Mouse (Mus musculus): ENCODE data around the gene Klhl22.

The Klhl22 gene

DNA sequence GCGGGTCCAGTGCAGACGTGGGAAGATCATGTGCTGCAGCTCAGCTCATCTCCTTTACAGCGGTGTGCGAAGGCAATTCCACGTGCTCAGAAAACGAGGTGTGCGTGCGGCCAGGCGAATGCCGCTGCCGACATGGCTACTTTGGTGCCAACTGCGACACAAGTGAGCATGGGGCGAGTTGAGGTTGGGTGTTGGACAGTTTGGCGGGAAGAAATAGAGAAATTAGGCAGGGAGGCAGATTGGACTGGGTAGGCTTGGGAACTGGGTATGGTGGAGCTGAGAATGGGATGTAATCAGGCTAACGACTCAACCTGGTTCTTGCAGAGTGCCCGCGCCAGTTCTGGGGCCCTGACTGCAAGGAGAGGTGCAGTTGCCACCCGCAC lies 43.0 kb downstream of the Klhl22 start:
- no peak for DNase-seq (ENCODE audit: low spot score)

DNA sequence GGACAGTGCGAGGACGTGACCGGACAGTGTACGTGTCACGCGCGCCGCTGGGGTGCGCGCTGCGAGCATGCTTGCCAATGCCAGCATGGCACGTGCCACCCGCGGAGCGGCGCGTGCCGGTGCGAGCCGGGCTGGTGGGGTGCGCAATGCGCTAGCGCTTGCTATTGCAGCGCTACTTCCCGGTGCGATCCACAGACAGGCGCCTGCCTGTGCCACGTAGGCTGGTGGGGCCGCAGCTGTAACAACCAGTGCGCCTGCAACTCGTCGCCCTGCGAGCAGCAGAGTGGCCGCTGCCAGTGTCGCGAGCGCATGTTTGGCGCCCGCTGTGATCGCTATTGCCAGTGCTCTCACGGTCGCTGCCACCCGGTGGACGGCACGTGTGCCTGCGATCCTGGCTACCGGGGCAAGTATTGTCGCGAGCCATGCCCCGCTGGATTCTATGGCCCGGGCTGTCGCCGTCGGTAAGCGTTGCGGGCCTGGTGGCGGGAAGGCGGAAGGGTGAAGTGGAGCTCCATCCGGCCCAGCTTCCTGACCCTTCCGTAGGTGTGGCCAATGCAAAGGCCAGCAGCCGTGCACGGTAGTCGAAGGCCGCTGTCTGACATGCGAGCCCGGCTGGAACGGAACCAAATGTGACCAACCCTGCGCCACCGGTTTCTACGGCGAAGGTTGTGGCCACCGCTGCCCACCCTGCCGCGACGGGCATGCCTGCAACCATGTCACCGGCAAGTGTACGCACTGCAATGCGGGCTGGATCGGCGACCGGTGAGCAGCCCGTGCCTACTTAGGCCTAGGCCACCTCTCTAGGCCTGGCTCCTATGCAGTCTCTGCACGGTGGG lies 43.6 kb downstream of the Klhl22 start:
- peak; percentile 28 for DNase-seq (ENCODE audit: low spot score)

DNA sequence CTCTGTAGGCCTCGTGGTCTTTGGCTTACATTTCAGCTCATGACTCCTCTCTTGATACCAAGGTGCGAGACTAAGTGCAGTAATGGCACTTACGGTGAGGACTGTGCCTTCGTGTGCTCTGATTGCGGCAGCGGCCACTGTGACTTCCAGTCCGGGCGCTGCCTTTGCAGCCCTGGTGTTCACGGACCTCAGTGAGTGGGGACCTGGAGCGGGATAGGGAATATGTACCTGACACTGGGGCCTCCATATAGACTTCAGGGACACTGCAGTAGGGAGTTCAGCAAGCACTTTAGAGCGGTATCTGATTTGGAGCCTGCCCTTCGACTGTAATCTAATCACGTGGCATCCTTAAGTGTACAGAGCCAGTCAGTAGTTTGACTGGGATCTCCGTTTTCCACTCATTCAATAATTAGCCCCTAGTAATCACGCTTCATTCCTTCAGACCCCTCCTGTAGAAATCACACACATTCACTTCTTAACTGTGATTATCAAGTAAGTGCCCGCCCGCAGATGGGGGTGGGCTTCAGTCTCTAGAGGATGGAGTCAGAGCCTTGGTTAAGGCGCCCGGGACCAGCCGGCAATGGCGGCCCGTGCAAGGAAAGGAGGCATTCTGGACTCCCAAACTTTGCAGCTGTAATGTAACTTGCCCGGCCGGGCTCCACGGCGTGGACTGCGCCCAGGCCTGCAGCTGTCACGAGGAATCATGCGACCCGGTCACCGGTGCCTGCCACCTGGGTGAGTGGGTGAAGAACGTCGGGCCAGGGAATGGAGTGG lies 44.4 kb downstream of the Klhl22 start:
- no peak for DNase-seq (ENCODE audit: low spot score)

DNA sequence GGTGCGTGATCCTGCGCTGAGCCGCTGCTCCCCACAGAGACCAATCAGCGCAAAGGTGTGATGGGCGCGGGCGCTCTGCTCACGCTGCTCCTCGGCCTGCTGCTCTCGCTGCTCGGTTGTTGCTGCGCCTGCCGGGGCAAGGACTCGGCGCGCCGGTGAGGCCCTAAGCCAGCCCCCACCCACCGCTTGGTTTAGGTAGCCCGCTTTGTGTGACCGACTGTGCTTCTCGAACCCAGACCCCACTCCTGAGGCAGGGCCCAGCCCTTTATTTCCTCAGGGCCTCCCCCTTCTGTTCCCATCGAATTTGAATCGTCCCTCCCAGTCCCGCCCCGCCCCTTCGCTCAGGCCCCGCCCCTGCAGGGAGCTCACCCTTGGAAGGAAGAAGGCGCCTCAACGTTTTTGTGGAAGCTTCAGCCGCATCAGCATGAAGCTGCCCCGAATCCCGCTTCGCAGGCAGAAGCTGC lies 45.1 kb downstream of the Klhl22 start:
- no peak for DNase-seq (ENCODE audit: low spot score)

DNA sequence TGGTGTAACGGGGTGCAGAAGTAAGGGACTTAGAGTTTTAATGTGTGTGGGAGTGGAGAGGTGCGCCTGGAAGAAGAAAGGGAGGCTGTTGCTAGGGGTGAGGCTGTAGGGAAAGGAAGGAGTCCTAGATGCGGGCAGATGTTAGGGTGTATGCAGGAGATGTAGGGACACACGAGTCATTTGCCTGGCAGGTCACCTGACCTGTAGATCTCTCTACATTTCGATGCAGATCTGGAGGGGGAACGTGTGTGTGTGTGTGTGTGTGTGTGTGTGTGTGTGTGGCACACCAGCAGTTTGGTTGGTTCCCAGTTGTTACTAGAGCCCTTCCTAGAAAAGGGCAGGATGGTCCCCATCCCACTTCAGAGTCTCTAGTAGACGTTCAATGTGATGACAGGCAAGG lies 45.6 kb downstream of the Klhl22 start:
- DNase-seq (ENCODE audit: low spot score), result no peak

DNA sequence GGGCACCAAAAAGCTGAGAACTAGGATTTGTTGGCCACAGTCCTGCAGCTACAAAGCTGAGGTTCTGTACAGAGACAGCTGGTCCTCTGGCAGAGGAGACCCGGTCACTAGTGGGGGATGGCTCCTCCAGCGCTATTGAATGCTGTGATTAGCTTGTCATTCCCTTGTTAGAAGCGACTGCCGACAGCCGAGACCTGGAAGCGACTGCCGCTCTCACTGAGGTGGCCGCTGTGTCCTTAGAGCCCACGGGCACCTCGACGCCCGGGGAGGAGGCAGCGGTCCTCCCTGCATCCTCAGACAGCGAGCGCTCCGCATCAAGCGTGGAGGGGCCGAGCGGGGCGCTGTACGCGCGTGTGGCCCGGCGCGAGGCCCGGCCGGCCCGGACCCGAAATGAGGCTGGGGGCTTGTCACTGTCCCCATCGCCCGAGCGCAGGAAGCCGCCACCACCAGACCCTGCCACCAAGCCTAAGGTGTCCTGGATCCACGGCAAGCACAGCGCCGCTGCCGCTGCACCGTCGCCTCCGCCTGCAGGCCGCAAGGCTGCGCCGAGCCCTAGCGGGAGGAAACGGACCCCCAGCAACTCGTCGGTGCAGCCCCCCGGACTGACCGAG lies 47.3 kb downstream of the Klhl22 start:
- DNase-seq (ENCODE audit: low spot score), result peak; percentile 29

DNA sequence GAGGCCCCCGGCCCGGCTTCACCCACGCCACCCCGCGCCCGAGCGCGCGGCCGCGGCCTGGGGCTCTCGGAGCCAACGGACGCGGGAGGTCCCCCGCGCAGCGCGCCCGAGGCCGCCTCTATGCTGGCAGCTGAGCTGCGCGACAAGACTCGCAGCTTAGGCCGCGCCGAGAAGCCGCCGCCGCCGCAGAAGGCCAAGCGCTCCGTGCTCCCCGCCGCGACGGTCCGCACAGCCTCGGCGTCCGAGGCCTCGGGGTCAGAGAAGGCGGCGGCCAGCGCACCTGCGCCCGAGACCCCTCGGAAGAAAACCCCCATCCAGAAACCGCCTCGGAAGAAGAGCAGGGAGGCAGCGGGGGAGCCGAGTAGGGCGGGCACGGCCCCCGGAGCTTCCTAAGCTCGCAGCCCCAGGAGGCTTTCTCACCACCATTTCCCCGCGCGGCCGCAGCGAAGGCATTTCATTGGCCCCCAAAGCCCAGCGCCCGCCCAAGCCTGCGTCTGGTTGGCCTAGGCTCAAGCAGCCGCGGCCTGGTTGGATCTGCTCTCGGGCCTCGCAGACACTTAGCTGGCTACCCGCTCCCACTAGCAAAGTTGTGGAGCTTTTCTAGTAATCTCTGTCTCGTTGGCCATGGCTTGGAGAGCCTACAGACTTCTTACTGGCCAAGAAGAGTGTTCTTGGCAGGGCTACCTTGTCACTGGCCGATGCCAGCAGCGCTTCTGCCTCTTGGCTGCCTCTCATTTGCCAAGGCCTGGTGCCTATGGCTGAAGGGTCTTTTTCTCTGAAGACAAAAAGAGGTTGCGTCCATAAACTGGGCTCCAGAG lies 48.0 kb downstream of the Klhl22 start:
- DNase-seq (ENCODE audit: low spot score), result peak; percentile 87

DNA sequence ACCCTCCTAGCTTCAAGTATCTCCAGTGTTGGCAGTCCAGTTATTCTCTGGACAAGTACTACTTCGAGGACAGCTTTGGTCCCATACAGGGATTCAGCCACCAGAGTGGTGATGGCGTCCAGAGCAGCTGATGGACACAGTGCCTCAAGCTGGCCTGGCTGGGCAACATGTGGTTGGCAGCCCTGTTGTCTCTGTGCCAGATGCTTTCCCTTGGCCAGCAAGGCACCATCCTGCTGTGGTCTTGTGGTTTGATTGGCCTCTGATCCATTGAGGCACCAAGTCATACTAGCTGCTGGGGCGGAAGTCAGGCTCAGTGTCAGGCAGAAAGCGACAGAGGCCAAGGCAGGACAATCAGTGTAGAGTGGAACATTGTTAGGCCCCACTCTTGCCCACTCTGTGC lies 49.7 kb downstream of the Klhl22 start:
- no peak for DNase-seq (ENCODE audit: low spot score)

DNA sequence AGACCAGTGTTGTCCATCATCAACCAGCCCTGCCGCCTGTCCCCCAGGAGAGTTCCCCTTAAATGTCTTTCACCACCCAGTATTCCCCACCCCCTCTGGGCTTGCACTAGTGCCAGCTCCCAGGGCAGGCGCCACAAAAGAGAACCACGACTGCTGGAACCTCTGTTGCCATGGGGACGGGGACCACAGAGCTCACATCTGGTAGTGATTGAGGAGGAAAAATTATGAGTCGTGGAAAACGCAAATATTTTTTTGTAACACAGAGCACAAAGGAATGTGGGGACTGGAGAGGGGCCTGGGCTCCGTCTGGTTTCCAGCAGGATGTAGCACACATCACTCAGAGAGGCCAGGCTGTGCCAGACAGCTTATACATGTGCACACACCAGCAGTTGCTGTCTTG lies 50.3 kb downstream of the Klhl22 start:
- no peak for DNase-seq (ENCODE audit: low spot score)

DNA sequence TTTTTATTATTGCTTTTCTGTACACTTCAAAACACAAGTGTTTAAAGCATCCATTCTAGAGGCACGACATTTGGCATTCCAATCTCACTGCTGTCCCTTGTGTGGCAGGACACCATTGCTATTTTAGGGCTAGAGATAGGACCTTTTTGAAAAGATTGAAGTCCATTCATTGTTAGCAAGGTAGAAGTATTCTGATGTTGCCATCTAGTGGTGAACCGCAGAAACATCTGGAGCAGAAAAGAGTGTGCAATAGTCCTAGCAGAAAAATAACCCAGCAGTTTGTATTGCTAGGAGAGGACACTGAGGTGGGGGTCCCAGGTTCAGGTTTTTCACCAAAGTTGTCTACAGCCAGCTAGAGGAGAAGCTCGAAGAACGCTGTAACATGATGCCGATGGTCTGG lies 52.7 kb downstream of the Klhl22 start:
- peak; percentile 32 for DNase-seq (ENCODE audit: low spot score)

DNA sequence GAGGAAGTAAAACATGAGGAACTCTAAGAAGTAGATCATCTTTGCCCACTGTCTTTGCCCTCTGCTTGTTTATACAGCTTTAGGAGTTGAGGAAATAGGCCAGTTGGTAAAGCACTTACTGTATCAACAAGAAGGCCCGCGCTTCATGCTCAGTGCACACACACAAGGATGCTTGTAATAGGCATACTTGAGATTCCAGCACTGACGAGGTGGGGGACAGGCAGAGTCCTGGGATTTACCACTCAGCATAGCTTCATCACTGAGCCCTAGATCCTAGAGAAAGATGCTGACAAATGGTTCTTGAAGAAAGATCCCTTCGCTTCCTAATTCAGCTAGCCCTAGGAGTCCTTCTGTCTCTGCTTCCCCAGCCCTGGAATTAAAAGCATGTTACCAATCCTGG lies 53.8 kb downstream of the Klhl22 start:
- no peak for DNase-seq (ENCODE audit: low spot score)

DNA sequence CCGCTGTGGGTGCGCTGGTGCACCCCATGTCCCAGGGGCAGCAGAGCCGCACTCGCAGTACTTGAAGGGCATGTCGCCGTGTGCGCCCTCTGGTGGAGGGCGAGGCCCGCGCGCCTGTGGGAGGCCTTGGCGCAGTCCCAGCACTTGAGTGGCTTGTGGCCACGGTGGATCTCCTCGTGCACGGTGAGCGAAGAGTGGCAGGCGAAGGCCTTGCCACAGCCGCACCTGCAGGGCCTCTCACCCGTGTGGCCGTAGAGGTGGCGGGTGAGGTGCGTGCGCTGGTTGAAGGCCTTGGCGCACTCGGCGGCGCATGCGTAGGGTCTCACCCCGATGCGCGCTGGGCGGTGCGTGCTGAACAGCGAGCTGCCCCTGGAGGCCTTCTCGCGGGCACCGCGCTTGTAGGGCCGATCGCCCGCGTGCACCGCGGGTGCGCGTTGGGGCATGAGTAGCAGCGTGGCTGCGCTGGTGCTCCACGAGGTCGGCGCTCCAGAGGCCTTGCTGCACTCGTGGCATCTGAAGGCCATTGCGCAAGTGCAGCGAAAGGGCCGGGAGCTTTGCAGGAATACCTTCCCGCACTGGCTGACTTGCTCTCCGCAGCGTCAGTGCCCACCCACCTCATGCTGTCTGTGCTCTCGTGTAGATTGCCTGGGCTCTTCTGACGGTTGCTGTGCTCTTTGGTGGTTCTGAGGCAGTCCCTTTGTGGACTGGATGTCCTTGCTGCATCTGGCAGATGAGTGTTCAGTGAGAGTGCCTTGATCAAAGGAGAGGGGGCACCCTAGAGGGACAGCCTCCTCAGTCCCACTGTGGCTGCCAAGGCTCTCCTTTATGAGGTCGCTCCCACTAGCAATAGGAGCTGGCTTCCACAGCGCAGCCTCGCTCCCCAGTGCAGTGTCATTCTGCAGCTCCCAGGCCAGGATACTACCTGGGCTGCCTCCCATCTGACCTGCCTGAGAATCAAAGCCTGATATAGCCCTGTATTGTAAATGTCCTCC lies 56.3 kb downstream of the Klhl22 start:
- DNase-seq (ENCODE audit: low spot score), result peak; percentile 74

DNA sequence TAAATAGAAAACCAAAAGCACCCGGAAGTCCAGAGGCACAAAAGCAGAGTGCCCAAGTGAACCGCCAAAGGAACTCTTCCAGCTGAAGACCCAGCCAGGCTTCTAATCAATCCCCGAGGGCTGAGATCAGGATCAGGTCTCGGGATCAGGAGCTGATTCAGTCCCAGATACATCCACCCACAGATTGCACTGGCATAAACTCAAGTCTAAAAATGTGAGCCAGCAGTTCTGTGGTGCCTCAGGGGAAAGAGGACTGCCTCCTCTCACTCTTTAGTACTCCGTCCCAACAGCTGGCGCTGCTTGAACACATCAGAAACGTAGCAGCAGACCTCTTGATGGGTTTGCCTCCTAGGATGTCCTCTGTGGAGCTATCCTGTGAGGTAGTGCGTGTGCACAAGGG lies 57.1 kb downstream of the Klhl22 start:
- no peak for DNase-seq (ENCODE audit: low spot score)

DNA sequence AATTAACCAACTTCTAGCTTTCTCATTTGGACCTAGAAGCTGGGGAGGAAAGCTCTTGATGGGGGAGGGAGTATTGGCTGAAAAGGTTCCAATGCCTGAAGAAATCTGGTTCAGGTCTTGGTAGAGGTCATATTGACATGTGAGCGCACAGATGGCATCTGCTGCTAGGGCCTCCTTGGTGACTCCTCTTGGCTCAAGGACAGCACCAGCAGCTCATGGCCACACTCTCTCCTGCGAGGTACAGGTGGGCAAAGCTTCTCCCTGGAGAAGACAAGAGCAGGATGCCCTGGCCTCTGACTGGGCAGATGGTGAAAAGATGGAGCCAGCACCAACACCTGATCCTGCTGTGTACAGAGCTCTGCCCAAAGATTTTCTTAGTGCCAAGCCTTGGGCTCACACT lies 67.1 kb downstream of the Klhl22 start:
- DNase-seq (ENCODE audit: low spot score), result no peak

DNA sequence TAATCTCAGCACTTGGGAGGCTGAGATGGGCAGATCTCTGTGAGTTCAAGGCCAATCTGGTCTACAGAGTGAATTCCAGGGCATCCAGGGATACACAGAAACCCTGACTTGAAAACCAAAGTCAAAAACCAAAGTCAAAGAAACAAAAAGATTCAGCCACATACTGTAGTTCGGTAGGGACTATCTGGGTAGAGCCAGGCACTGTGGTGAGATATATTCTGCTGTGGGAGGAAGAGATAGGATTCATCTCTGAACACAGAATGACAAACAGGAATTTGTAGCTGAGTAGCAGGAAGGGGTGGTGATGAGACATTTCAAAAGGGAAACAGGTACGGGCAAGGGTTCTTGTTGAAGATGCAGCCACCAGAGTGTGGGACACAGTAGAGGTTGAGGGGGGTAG lies 68.8 kb downstream of the Klhl22 start:
- no peak for DNase-seq (ENCODE audit: low spot score)

DNA sequence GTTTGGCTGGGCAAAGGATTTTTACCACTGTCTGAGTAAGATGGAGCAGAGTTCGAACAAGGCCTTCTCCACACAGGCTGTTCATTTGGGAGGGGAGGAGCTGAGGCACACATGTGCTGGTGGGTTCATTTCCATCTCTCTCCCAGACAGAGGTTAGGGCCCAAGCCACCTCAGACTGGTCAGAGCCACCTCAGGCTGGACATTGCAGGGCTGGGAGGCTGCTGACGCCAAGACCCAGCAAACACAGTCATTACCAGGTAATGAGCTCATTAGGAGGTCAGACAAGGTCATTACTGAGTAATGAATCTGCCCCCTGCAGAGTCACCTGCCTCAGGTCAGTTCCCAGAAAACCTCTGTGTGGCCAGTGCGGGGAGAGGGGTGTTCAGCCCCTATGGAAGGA lies 69.4 kb downstream of the Klhl22 start:
- no peak for DNase-seq (ENCODE audit: low spot score)

DNA sequence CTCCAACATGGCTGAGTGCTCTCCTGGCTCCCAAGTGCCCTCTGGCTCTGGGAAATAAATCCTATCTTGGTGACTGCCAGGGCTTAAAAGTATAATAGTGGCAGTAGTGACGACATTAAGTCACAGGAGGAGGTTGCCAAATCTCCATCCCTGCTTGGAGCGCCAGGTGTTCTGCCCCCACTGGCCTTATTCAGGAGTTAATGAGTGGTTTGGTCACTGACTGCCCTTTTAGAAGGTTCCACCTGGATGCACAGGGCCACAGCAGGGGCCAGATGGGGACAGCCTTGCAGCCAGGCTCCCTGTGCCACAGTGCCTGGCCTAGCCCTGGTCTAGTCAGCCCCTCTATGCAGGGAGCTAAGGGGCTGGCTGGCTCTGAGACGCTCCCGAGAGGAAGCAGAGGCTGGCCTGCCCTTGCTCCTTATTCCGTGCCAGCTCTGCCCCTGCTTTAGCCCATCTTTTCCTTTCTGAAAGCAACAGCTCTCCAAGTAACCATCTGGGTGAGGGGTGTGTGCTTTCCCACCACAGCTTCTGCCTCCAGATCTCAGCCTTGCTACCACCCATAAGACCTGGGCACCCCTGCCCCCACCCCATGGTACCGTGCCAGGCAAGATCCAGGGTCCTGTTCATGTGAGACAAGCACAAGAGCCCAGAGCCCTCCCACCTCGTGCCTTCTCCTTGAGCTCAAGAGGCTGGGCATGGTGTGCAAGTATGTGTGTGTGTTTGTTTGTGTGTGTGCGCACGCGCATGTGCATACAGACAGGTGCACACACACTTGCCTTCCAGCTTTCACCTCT lies 71.2 kb downstream of the Klhl22 start:
- no peak for DNase-seq (ENCODE audit: low spot score)

DNA sequence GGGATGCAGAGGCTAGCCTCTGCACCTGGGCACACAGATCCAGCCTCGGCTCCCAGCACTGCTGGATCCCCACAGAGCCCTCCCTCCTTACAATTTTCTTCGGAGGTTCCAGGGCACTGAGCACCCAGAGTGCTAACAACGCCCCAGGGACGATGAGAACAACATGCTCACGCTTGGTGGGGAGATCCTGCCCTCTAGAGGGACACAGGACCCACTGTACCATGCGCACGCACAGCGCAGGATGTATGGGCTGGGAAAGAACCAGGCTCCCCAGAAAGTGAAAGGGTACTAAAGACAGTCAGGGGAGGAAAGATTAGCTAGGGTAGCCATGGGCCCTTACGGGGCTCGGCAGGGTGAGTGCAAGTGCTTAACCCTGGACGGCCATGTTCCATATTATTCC lies 72.4 kb downstream of the Klhl22 start:
- no peak for DNase-seq (ENCODE audit: low spot score)

DNA sequence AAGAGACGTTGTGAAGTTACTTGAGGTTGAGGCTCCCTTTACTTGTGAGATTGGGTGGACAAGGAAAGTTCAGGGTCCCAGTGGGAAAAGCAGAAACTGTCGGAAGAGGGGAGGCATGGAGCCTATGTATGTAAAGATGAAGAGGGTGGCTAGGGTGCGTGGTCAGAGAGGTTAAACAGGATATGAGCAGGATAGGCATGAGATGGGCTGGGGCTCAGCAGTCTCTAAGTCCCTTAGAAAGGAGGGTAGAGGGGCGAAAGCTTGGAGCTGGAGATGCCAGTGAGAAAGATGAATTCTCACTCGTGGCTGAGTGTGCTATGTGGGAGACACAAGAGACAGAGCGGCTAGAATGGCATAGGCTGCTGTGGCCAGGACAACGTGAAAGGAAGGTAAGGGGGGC lies 73.4 kb downstream of the Klhl22 start, which contains the start of gene B830017H08Rik:
B830017H08Rik (plus strand) TSS at position 301 of the 400 bp plus-strand sequence.
- no peak for DNase-seq (ENCODE audit: low spot score)

DNA sequence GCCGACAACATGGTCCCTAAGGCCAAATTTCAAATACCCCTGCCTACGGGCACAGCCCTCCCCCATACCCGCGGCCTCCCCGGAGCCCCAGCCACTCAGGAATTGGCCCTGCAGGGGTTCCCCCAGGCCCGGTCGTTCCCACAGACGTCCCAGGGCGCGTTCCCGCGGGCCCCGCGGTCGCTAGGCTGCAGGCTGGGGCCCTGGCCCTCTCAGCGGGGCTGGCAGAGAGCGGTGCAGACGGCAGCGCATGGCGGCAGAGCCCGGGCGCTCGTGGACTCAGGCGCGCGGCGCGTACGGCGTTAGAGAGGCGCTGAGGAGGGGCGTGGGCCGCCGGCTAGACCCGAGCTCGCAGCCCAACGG lies 73.9 kb downstream of the Klhl22 start:
- DNase-seq (ENCODE audit: low spot score), result no peak
